Mouse (Mus musculus): ENCODE data around the gene Ptn. TPM values are rescaled to one million over a fixed set of nuclear protein-coding genes. Genes with fewer than 3 reads are reported as not detected.
A peak's percentile ranks its signal among the peaks of the same experiment; 100 is the strongest.

The Ptn gene
- 587 and 597 TPM in 2 replicates for polyA plus RNA-seq (2016; fragmentation: Nextera tagmentation; extraction: Ambion mirVana)

GRCm38 (mm10) chr6:36809747-36810285 lies at the start of gene Ptn:
Gene Ptn, minus strand, starts transcription at chr6:36810220.
- H3K4me3 ChIP-seq: peak within 1 kb of the TSS; percentile 71
- no peaks in the 10 kb centered on the region for H3K9me3 ChIP-seq (replicated peaks)
- peak within 1 kb of the TSS; percentile 95 for H3K27ac ChIP-seq
- peak; percentile 82 for DNase-seq (ENCODE audit: low spot score)
- no peaks in the 10 kb centered on the region for H3K27me3 ChIP-seq (ENCODE audit: low read depth, poor library complexity, severe bottlenecking)
- under 1% methylated on average over 15 of the region's 15 CpGs for WGBS
- H3K4me1 ChIP-seq: peaks cover 35% of the 10 kb centered on the region
- peaks cover 28% of the 10 kb centered on the region for H3K36me3 ChIP-seq

- H3K27me3 ChIP-seq (ENCODE audit: low read depth, poor library complexity, severe bottlenecking): no peaks in the 10 kb centered on the region
- no peaks in the 10 kb centered on the region for H3K9me3 ChIP-seq (replicated peaks)
- no peaks in the 10 kb centered on the region for H3K36me3 ChIP-seq
- DNase-seq (ENCODE audit: low spot score): no peak
- H3K4me1 ChIP-seq: peaks cover 12% of the 10 kb centered on the region
- no peak overlapping the region for H3K4me3 ChIP-seq
- 89% methylated on average over 3 of the region's 3 CpGs for WGBS
- peak overlapping the region; percentile 74 for H3K27ac ChIP-seq
Measured at GRCm38 (mm10) chr6:36858258-36859041, 48.4 kb upstream of the Ptn start.

GRCm38 (mm10) chr6:36857627-36858257 lies 47.7 kb upstream of the Ptn start:
- Histone ChIP-seq H3K27me3 (ENCODE audit: low read depth, poor library complexity, severe bottlenecking) (no peaks in the 10 kb centered on the region), H3K9me3 (replicated peaks) (no peaks in the 10 kb centered on the region), H3K4me1 (peaks cover 12% of the 10 kb centered on the region), H3K4me3 (no peak overlapping the region), H3K36me3 (no peaks in the 10 kb centered on the region), H3K27ac (peak overlapping the region; percentile 74)
- 67% methylated on average over 6 of the region's 6 CpGs for WGBS
- DNase-seq (ENCODE audit: low spot score): no peak

GRCm38 (mm10) chr6:36850422-36851129 lies 40.6 kb upstream of the Ptn start:
- 85% methylated on average over 7 of the region's 7 CpGs for WGBS
- 0 out of 2 replicates have a peak overlapping the region, but pooled peaks have one; percentile 8 for H3K27ac ChIP-seq

GRCm38 (mm10) chr6:36845288-36845687 lies 35.3 kb upstream of the Ptn start:
- Histone ChIP-seq H3K36me3 (no peaks in the 10 kb centered on the region), H3K4me3 (no peak overlapping the region), H3K27ac (no peak overlapping the region), H3K4me1 (peaks cover 55% of the 10 kb centered on the region), H3K9me3 (replicated peaks) (no peaks in the 10 kb centered on the region), H3K27me3 (ENCODE audit: low read depth, poor library complexity, severe bottlenecking) (no peaks in the 10 kb centered on the region)
- DNase-seq (ENCODE audit: low spot score): no peak
- WGBS: 89% methylated on average over 1 of the region's 1 CpGs

More at GRCm38 (mm10) chr6:36850422-36851129, 40.6 kb upstream of the Ptn start:
- H3K9me3 ChIP-seq (replicated peaks): no peaks in the 10 kb centered on the region
- no peak for DNase-seq (ENCODE audit: low spot score)
- H3K36me3 ChIP-seq: no peaks in the 10 kb centered on the region
- peaks cover 10% of the 10 kb centered on the region for H3K4me1 ChIP-seq
- H3K4me3 ChIP-seq: no peak overlapping the region
- H3K27me3 ChIP-seq (ENCODE audit: low read depth, poor library complexity, severe bottlenecking): no peaks in the 10 kb centered on the region

GRCm38 (mm10) chr6:36844258-36844657 lies 34.2 kb upstream of the Ptn start:
- Histone ChIP-seq H3K4me1 (peaks cover 55% of the 10 kb centered on the region), H3K27ac (peak overlapping the region; percentile 51), H3K9me3 (replicated peaks) (no peaks in the 10 kb centered on the region), H3K36me3 (no peaks in the 10 kb centered on the region), H3K4me3 (no peak overlapping the region), H3K27me3 (ENCODE audit: low read depth, poor library complexity, severe bottlenecking) (no peaks in the 10 kb centered on the region)
- DNase-seq (ENCODE audit: low spot score): no peak
- WGBS: 82% methylated on average over 6 of the region's 6 CpGs

- Histone ChIP-seq H3K27ac (peak overlapping the region; percentile 78), H3K4me3 (no peak overlapping the region), H3K36me3 (no peaks in the 10 kb centered on the region), H3K9me3 (replicated peaks) (no peaks in the 10 kb centered on the region), H3K4me1 (peaks cover 57% of the 10 kb centered on the region), H3K27me3 (ENCODE audit: low read depth, poor library complexity, severe bottlenecking) (no peaks in the 10 kb centered on the region)
- WGBS: 66% methylated on average over 3 of the region's 3 CpGs
- DNase-seq (ENCODE audit: low spot score): no peak
Measured at GRCm38 (mm10) chr6:36843031-36843488, 33.0 kb upstream of the Ptn start.

GRCm38 (mm10) chr6:36842101-36842922 lies 32.3 kb upstream of the Ptn start:
- peak overlapping the region; percentile 78 for H3K27ac ChIP-seq
- H3K27me3 ChIP-seq (ENCODE audit: low read depth, poor library complexity, severe bottlenecking): no peaks in the 10 kb centered on the region
- no peak for DNase-seq (ENCODE audit: low spot score)
- WGBS: 44% methylated on average over 5 of the region's 5 CpGs
- peaks cover 64% of the 10 kb centered on the region for H3K4me1 ChIP-seq
- no peaks in the 10 kb centered on the region for H3K36me3 ChIP-seq
- H3K4me3 ChIP-seq: no peak overlapping the region
- no peaks in the 10 kb centered on the region for H3K9me3 ChIP-seq (replicated peaks)

GRCm38 (mm10) chr6:36841701-36842100 lies 31.7 kb upstream of the Ptn start:
- no peaks in the 10 kb centered on the region for H3K36me3 ChIP-seq
- no peaks in the 10 kb centered on the region for H3K27me3 ChIP-seq (ENCODE audit: low read depth, poor library complexity, severe bottlenecking)
- no peaks in the 10 kb centered on the region for H3K9me3 ChIP-seq (replicated peaks)
- H3K27ac ChIP-seq: peak overlapping the region; percentile 78
- no peak for DNase-seq (ENCODE audit: low spot score)
- peaks cover 69% of the 10 kb centered on the region for H3K4me1 ChIP-seq
- no peak overlapping the region for H3K4me3 ChIP-seq
- 11% methylated on average over 3 of the region's 3 CpGs for WGBS

GRCm38 (mm10) chr6:36841174-36841573 lies 31.2 kb upstream of the Ptn start:
- Histone ChIP-seq H3K27me3 (ENCODE audit: low read depth, poor library complexity, severe bottlenecking) (no peaks in the 10 kb centered on the region), H3K27ac (peak overlapping the region; percentile 77), H3K9me3 (replicated peaks) (no peaks in the 10 kb centered on the region), H3K4me1 (peaks cover 70% of the 10 kb centered on the region), H3K36me3 (no peaks in the 10 kb centered on the region), H3K4me3 (no peak overlapping the region)
- no peak for DNase-seq (ENCODE audit: low spot score)

GRCm38 (mm10) chr6:36838747-36839146 lies 28.7 kb upstream of the Ptn start:
- no peaks in the 10 kb centered on the region for H3K36me3 ChIP-seq
- no peak overlapping the region for H3K4me3 ChIP-seq
- H3K4me1 ChIP-seq: peaks cover 57% of the 10 kb centered on the region
- no peak overlapping the region for H3K27ac ChIP-seq
- no peaks in the 10 kb centered on the region for H3K27me3 ChIP-seq (ENCODE audit: low read depth, poor library complexity, severe bottlenecking)
- no peaks in the 10 kb centered on the region for H3K9me3 ChIP-seq (replicated peaks)
- WGBS: 97% methylated on average over 1 of the region's 1 CpGs
- DNase-seq (ENCODE audit: low spot score): no peak

GRCm38 (mm10) chr6:36835351-36835750 lies 25.3 kb upstream of the Ptn start:
- no peak for DNase-seq (ENCODE audit: low spot score)
- H3K9me3 ChIP-seq (replicated peaks): no peaks in the 10 kb centered on the region
- WGBS: 75% methylated on average over 3 of the region's 3 CpGs
- peaks cover 31% of the 10 kb centered on the region for H3K4me1 ChIP-seq
- no peak overlapping the region for H3K4me3 ChIP-seq
- no peaks in the 10 kb centered on the region for H3K36me3 ChIP-seq
- no peak overlapping the region for H3K27ac ChIP-seq
- no peaks in the 10 kb centered on the region for H3K27me3 ChIP-seq (ENCODE audit: low read depth, poor library complexity, severe bottlenecking)
